Mouse (Mus musculus) embryonic facial prominence, embryonic 10.5 days (tissue): ENCODE measurements at regions not wholly inside any gene's neighbourhood (a gene's known extent, or its start where the extent isn't known, plus 50 kb on each side); places are given as distances from the start of the nearest gene placed in this dataset. TPM values are rescaled to one million over a fixed set of nuclear protein-coding genes. Genes with fewer than 3 reads are reported as not detected.

Experiments
- DNase-seq: peaks from one replicate; pipeline ENCODE4 v3.0.0-alpha.2; 2017; ENCODE audit warnings: low spot score
- H3K27ac ChIP-seq: fragments of 300-500 bp; sonication (generic); replicated peaks from 2 replicates; pipeline ENCODE4 v1.5.1; 2016; ENCODE audit warnings: mild to moderate bottlenecking
- H3K27me3 ChIP-seq: fragments of 300-500 bp; sonication (generic); replicated peaks from 2 replicates; pipeline ENCODE4 v1.6.1; 2016; ENCODE audit warnings: low read depth, mild to moderate bottlenecking; ENCODE audit not compliant: poor library complexity, severe bottlenecking
- H3K36me3 ChIP-seq: fragments of 300-500 bp; sonication (generic); replicated peaks from 2 replicates; pipeline ENCODE4 v1.6.1; 2016; ENCODE audit warnings: mild to moderate bottlenecking, moderate library complexity
- H3K4me1 ChIP-seq: fragments of 300-500 bp; sonication (generic); 2 replicates; pipeline ENCODE4 v1.6.1; 2016
- H3K4me3 ChIP-seq: fragments of 300-500 bp; sonication (generic); 2 replicates; pipeline ENCODE4 v1.5.1; 2016; ENCODE audit warnings: mild to moderate bottlenecking, moderate library complexity
- H3K9me3 ChIP-seq: fragments of 300-500 bp; sonication (generic); 2 replicates; pipeline ENCODE4 v1.6.1; 2016; ENCODE audit warnings: mild to moderate bottlenecking
- WGBS: fragments of 180-500 bp; shearing (Covaris S2); methylation state at CpG from one replicate; pipeline ENCODE4 v1.1.7; 2016; 5-methylcytosine and 5-hydroxymethylcytosine counted together
- microRNA-seq: library from miRNA; unstranded; fragments of <30 nt; microRNA quantifications from one replicate; pipeline ENCODE4, GENCODE M21; 2017

GRCm38 (mm10) chr14:48357441-48357840 is 88.5 kb upstream of the Tmem260 start:
- H3K9me3 ChIP-seq: no peaks in the 10 kb centered on the region
- H3K27ac ChIP-seq: no peak overlapping the region
- H3K36me3 ChIP-seq: no peaks in the 10 kb centered on the region
- 60% methylated on average over 8 of the region's 8 CpGs for WGBS
- DNase-seq: peak; percentile 29
- peaks cover 14% of the 10 kb centered on the region for H3K4me1 ChIP-seq
- H3K27me3 ChIP-seq: peaks cover 20% of the 10 kb centered on the region
- no peak overlapping the region for H3K4me3 ChIP-seq

- Histone ChIP-seq H3K36me3 (no peaks in the 10 kb centered on the region), H3K9me3 (no peaks in the 10 kb centered on the region), H3K27me3 (peaks cover 16% of the 10 kb centered on the region), H3K4me3 (no peak overlapping the region), H3K27ac (no peak overlapping the region), H3K4me1 (peaks cover 14% of the 10 kb centered on the region)
- WGBS: 45% methylated on average over 12 of the region's 12 CpGs
- DNase-seq: peak; percentile 46
Observed at GRCm38 (mm10) chr14:48358487-48359159, 87.3 kb upstream of the Tmem260 start.

DNA sequence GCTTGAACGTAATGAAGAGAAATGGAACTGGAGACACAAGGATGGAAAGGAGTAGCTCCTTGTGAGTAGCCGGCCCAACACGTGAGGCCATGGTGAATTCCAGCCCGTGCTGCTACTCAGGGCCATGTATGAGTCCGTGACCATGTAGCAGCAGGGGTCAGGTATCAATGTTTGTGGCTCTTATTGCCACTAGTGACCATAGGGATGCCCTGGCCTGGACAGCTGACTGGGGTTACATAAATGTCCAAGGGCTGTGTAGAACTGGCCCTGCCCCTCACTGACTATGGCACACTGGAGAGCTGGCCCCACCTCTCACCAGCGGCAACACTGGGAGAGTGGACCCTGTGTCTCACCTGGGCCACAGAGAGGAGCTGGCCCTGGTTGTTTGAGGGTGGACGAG is 84.1 kb upstream of the Tmem260 start:
- Histone ChIP-seq H3K27me3 (peaks cover 12% of the 10 kb centered on the region), H3K9me3 (no peaks in the 10 kb centered on the region), H3K27ac (no peak overlapping the region), H3K36me3 (no peaks in the 10 kb centered on the region), H3K4me3 (no peak overlapping the region), H3K4me1 (peaks cover 11% of the 10 kb centered on the region)
- whole genome bisulfite sequencing: 89% methylated on average over 7 of the region's 7 CpGs
- no peak for DNase-seq

DNA sequence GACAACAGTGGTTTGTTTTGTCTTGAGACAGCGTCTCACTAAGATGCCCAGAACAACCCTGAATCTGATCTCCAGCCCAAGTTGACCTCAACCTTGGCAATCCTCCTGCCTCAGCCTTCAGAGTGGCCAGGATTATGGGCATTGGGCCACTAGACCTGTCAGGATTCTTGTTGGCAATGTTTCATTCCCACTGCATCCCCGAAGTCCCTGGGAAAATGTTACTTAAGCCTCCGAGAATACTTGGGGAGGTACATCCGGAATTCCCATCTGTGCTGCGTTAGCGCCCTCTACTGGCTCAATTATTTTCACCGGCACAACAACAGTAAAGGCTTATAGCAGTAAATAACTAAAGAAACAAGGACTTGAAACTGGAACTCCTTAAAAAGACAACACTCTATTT is 78.9 kb upstream of the Tmem260 start:
- H3K9me3 ChIP-seq: no peaks in the 10 kb centered on the region
- no peak overlapping the region for H3K27ac ChIP-seq
- H3K36me3 ChIP-seq: no peaks in the 10 kb centered on the region
- H3K27me3 ChIP-seq: peaks cover 9% of the 10 kb centered on the region; the same call in 1 of the 2 replicates
- 19% methylated on average over 7 of the region's 7 CpGs for WGBS
- no peak overlapping the region for H3K4me3 ChIP-seq
- H3K4me1 ChIP-seq: no peaks in the 10 kb centered on the region
- peak; percentile 76 for DNase-seq

DNA sequence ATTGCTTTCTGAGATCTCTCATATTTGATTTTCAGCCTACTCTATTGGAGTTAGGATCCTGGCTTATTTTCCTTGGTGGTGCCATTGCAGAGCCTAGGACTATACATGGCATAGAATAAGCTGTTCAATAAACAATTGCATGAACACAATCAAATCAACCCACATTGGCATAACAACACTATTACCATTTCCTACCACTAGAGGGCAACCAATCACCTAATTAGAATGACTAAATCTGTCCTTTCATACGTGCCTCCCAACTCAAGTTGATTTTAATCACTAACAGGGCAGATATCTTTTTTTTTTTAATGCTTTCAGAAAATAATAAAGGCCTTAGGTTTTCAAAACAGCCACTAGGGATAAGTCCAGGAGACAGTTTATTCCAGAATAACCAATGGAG is 75.6 kb upstream of the Tmem260 start:
- no peaks in the 10 kb centered on the region for H3K36me3 ChIP-seq
- H3K4me1 ChIP-seq: no peaks in the 10 kb centered on the region
- no peaks in the 10 kb centered on the region for H3K9me3 ChIP-seq
- peaks cover 9% of the 10 kb centered on the region; the same call in 1 of the 2 replicates for H3K27me3 ChIP-seq
- no peak for DNase-seq
- no peak overlapping the region for H3K4me3 ChIP-seq
- 0% methylated on average over 1 of the region's 1 CpGs for WGBS
- H3K27ac ChIP-seq: no peak overlapping the region

GRCm38 (mm10) chr14:48371766-48372165 is 74.2 kb upstream of the Tmem260 start:
- Histone ChIP-seq H3K9me3 (no peaks in the 10 kb centered on the region), H3K36me3 (no peaks in the 10 kb centered on the region), H3K4me3 (no peak overlapping the region), H3K4me1 (peaks cover 11% of the 10 kb centered on the region; the same call in 1 of the 2 replicates), H3K27me3 (peaks cover 9% of the 10 kb centered on the region; the same call in 1 of the 2 replicates), H3K27ac (no peak overlapping the region)
- WGBS: 63% methylated on average over 5 of the region's 5 CpGs
- peak; percentile 37 for DNase-seq

DNA sequence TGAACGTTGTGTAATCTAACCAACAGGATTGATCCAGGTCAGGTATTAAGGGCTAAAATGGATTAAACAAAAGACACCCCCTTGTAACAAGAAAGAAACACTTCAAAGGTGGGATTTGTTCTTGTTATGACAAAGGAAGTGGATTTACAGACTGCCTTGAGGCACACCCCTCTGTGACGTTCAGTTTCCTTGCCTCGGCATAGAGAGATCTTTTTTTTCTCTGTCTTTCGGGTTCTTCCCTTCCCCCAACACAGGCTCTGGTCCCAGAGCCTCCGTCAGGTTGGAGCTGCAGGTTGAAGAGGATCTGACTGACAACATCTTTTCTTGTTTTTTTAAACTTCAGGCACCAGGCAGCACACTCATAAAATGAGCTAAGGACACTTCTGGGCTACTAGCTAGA is 69.8 kb upstream of the Tmem260 start:
- no peak for DNase-seq
- H3K36me3 ChIP-seq: no peaks in the 10 kb centered on the region
- H3K27me3 ChIP-seq: peaks cover 6% of the 10 kb centered on the region; the same call in 1 of the 2 replicates
- H3K27ac ChIP-seq: no peak overlapping the region
- H3K4me3 ChIP-seq: no peak overlapping the region
- H3K4me1 ChIP-seq: peaks cover 11% of the 10 kb centered on the region; the same call in 1 of the 2 replicates
- no peaks in the 10 kb centered on the region for H3K9me3 ChIP-seq
- 25% methylated on average over 5 of the region's 5 CpGs for WGBS

Small RNA genes in the stretch of these regions (microRNA-seq; reads per million reads assigned to microRNA genes)
- not detected for gene Gm23881
